Mouse (Mus musculus): ENCODE results near the gene Fgg.

Fgg gene

GRCm38 (mm10) chr3:83007557-83007956 lies at the start of gene Fgg:
Gene Fgg, plus strand, starts transcription at chr3:83007724.
- no peak for DNase-seq (ENCODE audit: low spot score)

GRCm38 (mm10) chr3:82971046-82971445 lies 36.5 kb upstream of the Fgg start:
- DNase-seq (ENCODE audit: low spot score): no peak

GRCm38 (mm10) chr3:82980818-82981217 lies 26.7 kb upstream of the Fgg start:
- no peak for DNase-seq (ENCODE audit: low spot score)

GRCm38 (mm10) chr3:82981861-82982260 lies 25.7 kb upstream of the Fgg start:
- DNase-seq (ENCODE audit: low spot score): no peak

GRCm38 (mm10) chr3:82984840-82985239 lies 22.7 kb upstream of the Fgg start:
- DNase-seq (ENCODE audit: low spot score): no peak

GRCm38 (mm10) chr3:82991963-82992362 lies 15.6 kb upstream of the Fgg start:
- no peak for DNase-seq (ENCODE audit: low spot score)

- DNase-seq (ENCODE audit: low spot score): no peak
Measured at GRCm38 (mm10) chr3:82992956-82993355, 14.6 kb upstream of the Fgg start.

- peak; percentile 15 for DNase-seq (ENCODE audit: low spot score)
Measured at GRCm38 (mm10) chr3:82995368-82995767, 12.2 kb upstream of the Fgg start.

- DNase-seq (ENCODE audit: low spot score): no peak
Measured at GRCm38 (mm10) chr3:82996656-82997055, 10.9 kb upstream of the Fgg start.

- no peak for DNase-seq (ENCODE audit: low spot score)
Measured at GRCm38 (mm10) chr3:82998772-82999463, 8.6 kb upstream of the Fgg start.

- DNase-seq (ENCODE audit: low spot score): no peak
Measured at GRCm38 (mm10) chr3:82999995-83000394, 7.5 kb upstream of the Fgg start.

GRCm38 (mm10) chr3:83002191-83002590 lies 5.3 kb upstream of the Fgg start:
- DNase-seq (ENCODE audit: low spot score): no peak

- DNase-seq (ENCODE audit: low spot score): no peak
Measured at GRCm38 (mm10) chr3:83003068-83003467, 4.5 kb upstream of the Fgg start.

GRCm38 (mm10) chr3:83004801-83005200 lies 2.7 kb upstream of the Fgg start:
- DNase-seq (ENCODE audit: low spot score): no peak

- DNase-seq (ENCODE audit: low spot score): no peak
Measured at GRCm38 (mm10) chr3:83010291-83010690, 2.8 kb downstream of the Fgg start.

- DNase-seq (ENCODE audit: low spot score): no peak
Measured at GRCm38 (mm10) chr3:83011136-83011535, 3.6 kb downstream of the Fgg start.

GRCm38 (mm10) chr3:83011565-83011964 lies 4.0 kb downstream of the Fgg start:
- no peak for DNase-seq (ENCODE audit: low spot score)

- no peak for DNase-seq (ENCODE audit: low spot score)
Measured at GRCm38 (mm10) chr3:83012636-83013035, 5.1 kb downstream of the Fgg start.

GRCm38 (mm10) chr3:83013951-83014350 lies 6.4 kb downstream of the Fgg start:
- DNase-seq (ENCODE audit: low spot score): no peak

- DNase-seq (ENCODE audit: low spot score): no peak
Measured at GRCm38 (mm10) chr3:83016236-83016635, 8.7 kb downstream of the Fgg start.

- no peak for DNase-seq (ENCODE audit: low spot score)
Measured at GRCm38 (mm10) chr3:83020387-83020786, 12.9 kb downstream of the Fgg start.

- no peak for DNase-seq (ENCODE audit: low spot score)
Measured at GRCm38 (mm10) chr3:83021176-83021575, 13.7 kb downstream of the Fgg start.

- no peak for DNase-seq (ENCODE audit: low spot score)
Measured at GRCm38 (mm10) chr3:83025036-83025435, 17.5 kb downstream of the Fgg start.

All from urinary bladder, postnatal 10 days (tissue).